In the genomic region with DNA sequence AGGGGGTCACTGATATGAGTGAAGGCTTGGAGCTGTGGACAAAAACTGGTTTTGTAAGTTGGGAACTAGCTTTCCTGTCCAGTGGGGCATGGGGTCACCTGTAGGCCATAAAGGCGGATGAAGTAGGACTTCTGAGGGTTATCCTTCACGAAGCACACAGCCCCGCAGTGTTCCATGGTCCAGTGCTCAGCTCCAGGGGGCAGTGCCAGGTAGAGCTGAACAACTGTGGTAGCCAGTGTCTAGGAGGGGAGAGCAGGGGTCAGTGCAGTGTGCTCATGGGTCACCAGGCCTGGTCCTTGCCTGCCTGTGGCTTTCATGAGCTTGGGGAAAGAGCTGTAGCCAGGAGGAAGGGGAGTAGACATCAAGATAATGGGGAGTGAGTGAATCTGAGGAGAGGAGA, we compare ENCODE assay signal across 18 mouse cellular contexts. TPM values are rescaled to one million over a fixed set of nuclear protein-coding genes. Genes with fewer than 3 reads are reported as not detected.
DNase-seq lines count a peak whose midpoint lies in the region; ATAC-seq and TF ChIP-seq lines count a peak whose summit lies in the region.
"Had no signal": no experiment of that assay in that cellular context is flagged by ENCODE, and none has a peak within 500 bp of the region (broad histone marks: within the 10 kb centered on the region; RNA-seq: fewer than 3 reads in every experiment).

No protein-coding gene starts in this region.

- no peaks in the 10 kb centered on the region for H3K27me3 ChIP-seq in liver, adult 2 months (ENCODE audit: control insufficient read depth, insufficient read depth, low read length)
- no peaks in the 10 kb centered on the region for H3K27me3 ChIP-seq in MEL (ENCODE audit: control insufficient read depth in 1 of 2, insufficient read depth in 2 of 2, low read length in 2 of 2)
- no peaks in the 10 kb centered on the region for H3K27me3 ChIP-seq in liver, embryonic 16.5 days (ENCODE audit: control insufficient read depth, insufficient read depth, low read depth, low read length)
- H3K27me3 ChIP-seq: forebrain, embryonic 15.5 days; limb, embryonic 12.5 days; midbrain, embryonic 12.5 days had no signal

- 96% methylated on average over 3 of the region's 3 CpGs for WGBS in liver, adult 2 months
- WGBS in liver, embryonic 16.5 days (ENCODE audit: insufficient replicate concordance): 55% methylated on average over 3 of the region's 3 CpGs

- peak overlapping the region; percentile 14 for H3K4me3 ChIP-seq in liver, adult 2 months (ENCODE audit: insufficient read depth, low read depth, low read length)
- H3K4me3 ChIP-seq in MEL (ENCODE audit: control insufficient read depth in 1 of 2, insufficient read depth in 1 of 2, low read depth in 2 of 2, low read length in 2 of 2): peak overlapping the region; percentile 63 to 75
- H3K4me3 ChIP-seq in brown adipose tissue, adult 24 weeks (ENCODE audit: insufficient read depth, low read depth, low read length): peak overlapping the region; percentile 47
- H3K4me3 ChIP-seq in liver, embryonic 16.5 days (ENCODE audit: low read depth, low read length): peak overlapping the region; percentile 28
- H3K4me3 ChIP-seq: forebrain, embryonic 15.5 days; layer of hippocampus, adult 2 months; left cerebral cortex, adult 2 months; limb, embryonic 12.5 days; midbrain, embryonic 12.5 days; myocyte had no signal

- H3K9me3 ChIP-seq in MEL (replicated peaks; ENCODE audit: insufficient read depth, low read length): no peaks in the 10 kb centered on the region
- H3K9me3 ChIP-seq in liver, embryonic 16.5 days (replicated peaks; ENCODE audit: control insufficient read depth, low read length): no peaks in the 10 kb centered on the region
- H3K9me3 ChIP-seq: forebrain, embryonic 15.5 days; limb, embryonic 12.5 days; midbrain, embryonic 12.5 days had no signal

- no peak for TF ChIP-seq POLR2A in liver, adult 2 months (IDR thresholded peaks at IDR 0.05; ENCODE audit: extremely low read depth, insufficient read depth, low read length)
- no peak for TF ChIP-seq POLR2A in MEL (IDR thresholded peaks at IDR 0.05; ENCODE audit: control insufficient read depth in 1 of 2, insufficient read depth in 1 of 2, low read depth in 1 of 2, low read length in 2 of 2, poor library complexity in 1 of 2)

- H3K4me1 ChIP-seq in liver, adult 2 months (ENCODE audit: control insufficient read depth, insufficient read depth, low read length): no peaks in the 10 kb centered on the region
- peaks cover 3 to 23% of the 10 kb centered on the region in 2 experiments for H3K4me1 ChIP-seq in MEL (ENCODE audit: control insufficient read depth in 1 of 2, insufficient read depth in 2 of 2, low read length in 2 of 2)
- H3K4me1 ChIP-seq in brown adipose tissue, adult 24 weeks (ENCODE audit: control insufficient read depth, insufficient read depth, insufficient read length, low read length): no peaks in the 10 kb centered on the region
- no peaks in the 10 kb centered on the region; the same call in 1 of the 2 replicates for H3K4me1 ChIP-seq in liver, embryonic 16.5 days (ENCODE audit: control insufficient read depth, low read depth, low read length)
- H3K4me1 ChIP-seq: forebrain, embryonic 15.5 days; limb, embryonic 12.5 days; midbrain, embryonic 12.5 days had no signal

- no peaks in the 10 kb centered on the region for H3K79me2 ChIP-seq in liver, adult 2 months (ENCODE audit: control insufficient read depth, insufficient read depth, low read length)
- peaks cover 21% of the 10 kb centered on the region for H3K79me2 ChIP-seq in MEL (ENCODE audit: control insufficient read depth, insufficient read depth, low read length, poor library complexity)

- DNase-seq in liver, adult 2 months (ENCODE audit: extremely low read depth, low read depth, low spot score): no peak
- no peak for DNase-seq in liver
- DNase-seq in MEL (ENCODE audit: low read depth, low spot score): no peak
- DNase-seq in retina, postnatal 1 day: no peak
- DNase-seq in urinary bladder, postnatal 14 days (ENCODE audit: low spot score): no peak
- DNase-seq in adrenal gland, postnatal 14 days: no peak
- DNase-seq: cerebellum, adult 18-20 months; kidney, adult 11 months; lung, postnatal 10 days had no signal

- TF ChIP-seq CTCF in liver, adult 2 months (IDR thresholded peaks at IDR 0.05; ENCODE audit: low read depth, low read length): no peak
- no peak for TF ChIP-seq CTCF in MEL (IDR thresholded peaks at IDR 0.05 in 2 of 3, conservative IDR thresholded peaks at IDR 0.05 in 1 of 3; ENCODE audit: control insufficient read depth in 1 of 3, insufficient read depth in 1 of 3, low read depth in 2 of 3, low read length in 3 of 3, poor library complexity in 1 of 3, severe bottlenecking in 1 of 3)

- no peak overlapping the region for H3K27ac ChIP-seq in liver, adult 2 months (replicated peaks; ENCODE audit: insufficient read depth, low read depth, low read length)
- peak overlapping the region; percentile 97 for H3K27ac ChIP-seq in MEL (ENCODE audit: control insufficient read depth, low read depth, low read length)
- peak overlapping the region; percentile 52 for H3K27ac ChIP-seq in brown adipose tissue, adult 24 weeks (replicated peaks; ENCODE audit: low read depth, low read length)
- no peak overlapping the region for H3K27ac ChIP-seq in liver, embryonic 16.5 days (ENCODE audit: low read length)
- H3K27ac ChIP-seq: forebrain, embryonic 15.5 days; layer of hippocampus, adult 2 months; left cerebral cortex, adult 2 months; limb, embryonic 12.5 days; midbrain, embryonic 12.5 days had no signal

- no peak overlapping the region for H3K9ac ChIP-seq in liver, adult 2 months (ENCODE audit: low read depth, low read length)
- peak overlapping the region; percentile 85 for H3K9ac ChIP-seq in MEL (ENCODE audit: control insufficient read depth, low read depth, low read length, poor library complexity, severe bottlenecking)
- peak overlapping the region; percentile 48; the same call in 1 of the 2 replicates for H3K9ac ChIP-seq in liver, embryonic 16.5 days (ENCODE audit: low read depth, low read length)
- H3K9ac ChIP-seq: forebrain, embryonic 15.5 days; limb, embryonic 12.5 days; midbrain, embryonic 12.5 days had no signal

- H3K36me3 ChIP-seq in liver, adult 2 months (ENCODE audit: control insufficient read depth, insufficient read depth, low read length): no peaks in the 10 kb centered on the region
- peaks cover 10 to 23% of the 10 kb centered on the region in 2 experiments for H3K36me3 ChIP-seq in MEL (ENCODE audit: control insufficient read depth in 1 of 2, insufficient read depth in 2 of 2, low read length in 2 of 2)
- H3K36me3 ChIP-seq in liver, embryonic 16.5 days (ENCODE audit: control insufficient read depth, insufficient read depth): no peaks in the 10 kb centered on the region
- H3K36me3 ChIP-seq: forebrain, embryonic 15.5 days; limb, embryonic 12.5 days; midbrain, embryonic 12.5 days had no signal

- TF ChIP-seq EP300 in MEL (IDR thresholded peaks at IDR 0.05; ENCODE audit: low read depth in 1 of 2, low read length in 2 of 2): no peak

- H3K4me2 ChIP-seq in liver, embryonic 16.5 days (ENCODE audit: low read depth, low read length): peak overlapping the region; percentile 39; the same call in 1 of the 2 replicates
- H3K4me2 ChIP-seq: forebrain, embryonic 15.5 days; limb, embryonic 12.5 days; midbrain, embryonic 12.5 days had no signal

- no peak for TF ChIP-seq RAD21 in MEL (IDR thresholded peaks at IDR 0.05; ENCODE audit: low read depth, low read length)

- ATAC-seq in liver, embryonic 16.5 days (ENCODE audit: low read depth): no peak
- ATAC-seq: forebrain, embryonic 15.5 days; hindbrain, embryonic 16.5 days had no signal

TF ChIP-seq in MEL, 35 proteins besides CTCF, POLR2A, EP300 and RAD21 (continues in another document):
- TF ChIP-seq MAZ (IDR thresholded peaks at IDR 0.05; ENCODE audit: low read depth, low read length): 0 out of 2 replicates have a peak, but pooled peaks have one; percentile 26

RNA-seq across cellular contexts. Expression of a gene that starts 0.6 kb away (rescaled TPM):
- total RNA-seq in liver, adult 2 months (2014; rRNA removed): 1.6 and 2.2 TPM in 2 replicates
- polyA plus RNA-seq in liver, adult 2 months (2012; rRNA removed): 0.83 and 1.7 TPM in 2 replicates
- total RNA-seq in MEL (2012; rRNA removed): 133 and 146 TPM in 2 replicates
- 100 to 1,000 TPM in 1 of 2 experiments, not detected in 1; 167 TPM for polyA plus RNA-seq in MEL (2012; ENCODE audit: insufficient read depth in 1 of 2, insufficient read length in 2 of 2, low read depth in 1 of 2, low replicate concordance in 2 of 2, missing spikeins in 1 of 2)
- 1.1 and 1.5 TPM in 2 replicates for polyA plus RNA-seq in brown adipose tissue, adult 24 weeks (2012; ENCODE audit: insufficient read depth, insufficient read length, missing spikeins)
- polyA plus RNA-seq in liver, embryonic 16.5 days (2015; fragmentation: Nextera tagmentation; extraction: Ambion mirVana): 1.6 and 1.7 TPM in 2 replicates
- 1.9 and 6.8 TPM in 2 replicates for total RNA-seq in adrenal gland, postnatal 14 days (2021)
- polyA plus RNA-seq: forebrain, embryonic 15.5 days had no signal

RNA-seq across cellular contexts. Expression of a gene that starts 15.2 kb away (rescaled TPM):
- total RNA-seq in liver, adult 2 months (2014; rRNA removed): 3.5 and 4.6 TPM in 2 replicates
- polyA plus RNA-seq in liver, adult 2 months (2012; rRNA removed): 4.3 and 4.4 TPM in 2 replicates
- 103 and 104 TPM in 2 replicates for total RNA-seq in MEL (2012; rRNA removed)
- 100 to 1,000 TPM; 122 to 129 TPM for polyA plus RNA-seq in MEL (2012; ENCODE audit: insufficient read depth in 1 of 2, insufficient read length in 2 of 2, low read depth in 1 of 2, low replicate concordance in 2 of 2, missing spikeins in 1 of 2)
- polyA plus RNA-seq in brown adipose tissue, adult 24 weeks (2012; ENCODE audit: insufficient read depth, insufficient read length, missing spikeins): 1.6 and 2.6 TPM in 2 replicates
- polyA plus RNA-seq in liver, embryonic 16.5 days (2015; fragmentation: Nextera tagmentation; extraction: Ambion mirVana): 28.6 and 30.1 TPM in 2 replicates
- 16.7 and 17.5 TPM in 2 replicates for total RNA-seq in adrenal gland, postnatal 14 days (2021)

RNA-seq across cellular contexts. Expression of a gene that starts 42.9 kb away (rescaled TPM):
- 16.7 and 18.5 TPM in 2 replicates for total RNA-seq in liver, adult 2 months (2014; rRNA removed)
- 44.1 and 49.8 TPM in 2 replicates for polyA plus RNA-seq in liver, adult 2 months (2012; rRNA removed)
- total RNA-seq in MEL (2012; rRNA removed): 23.8 and 29.6 TPM in 2 replicates
- 10 to 100 TPM in 1 of 2 experiments, not detected in 1; 46.8 TPM for polyA plus RNA-seq in MEL (2012; ENCODE audit: insufficient read depth in 1 of 2, insufficient read length in 2 of 2, low read depth in 1 of 2, low replicate concordance in 2 of 2, missing spikeins in 1 of 2)
- 19.6 and 24.5 TPM in 2 replicates for polyA plus RNA-seq in brown adipose tissue, adult 24 weeks (2012; ENCODE audit: insufficient read depth, insufficient read length, missing spikeins)
- polyA plus RNA-seq in liver, embryonic 16.5 days (2015; fragmentation: Nextera tagmentation; extraction: Ambion mirVana): 5.3 and 6.5 TPM in 2 replicates
- total RNA-seq in adrenal gland, postnatal 14 days (2021): 51.0 and 54.3 TPM in 2 replicates

RNA-seq across cellular contexts. Expression of a gene that starts 55.9 kb away (rescaled TPM):
- total RNA-seq in liver, adult 2 months (2014; rRNA removed): 61.7 and 67.0 TPM in 2 replicates
- 13.2 and 24.3 TPM in 2 replicates for polyA plus RNA-seq in liver, adult 2 months (2012; rRNA removed)
- total RNA-seq in MEL (2012; rRNA removed): 906 and 1,021 TPM in 2 replicates
- 100 to 1,000 TPM in 1 of 2 experiments, not detected in 1; 750 TPM for polyA plus RNA-seq in MEL (2012; ENCODE audit: insufficient read depth in 1 of 2, insufficient read length in 2 of 2, low read depth in 1 of 2, low replicate concordance in 2 of 2, missing spikeins in 1 of 2)
- polyA plus RNA-seq in brown adipose tissue, adult 24 weeks (2012; ENCODE audit: insufficient read depth, insufficient read length, missing spikeins): 188 and 247 TPM in 2 replicates
- polyA plus RNA-seq in liver, embryonic 16.5 days (2015; fragmentation: Nextera tagmentation; extraction: Ambion mirVana): 217 and 231 TPM in 2 replicates
- total RNA-seq in adrenal gland, postnatal 14 days (2021): 192 and 276 TPM in 2 replicates

Comparison
In these comparisons a context has a peak if more than half of its experiments do, and no peak if none do; other contexts are left out.
1. H3K27ac ChIP-seq: peak in MEL (single experiment) and brown adipose tissue, adult 24 weeks (single experiment); none in liver, adult 2 months (single experiment) and liver, embryonic 16.5 days (single experiment).
2. H3K4me3 ChIP-seq: peak in every context shown above with its lines; median percentile 69 in MEL; 47 in brown adipose tissue, adult 24 weeks; 28 in liver, embryonic 16.5 days; 14 in liver, adult 2 months.